Mouse (Mus musculus): ENCODE results near the gene Mrps18a.

The Mrps18a gene

DNA sequence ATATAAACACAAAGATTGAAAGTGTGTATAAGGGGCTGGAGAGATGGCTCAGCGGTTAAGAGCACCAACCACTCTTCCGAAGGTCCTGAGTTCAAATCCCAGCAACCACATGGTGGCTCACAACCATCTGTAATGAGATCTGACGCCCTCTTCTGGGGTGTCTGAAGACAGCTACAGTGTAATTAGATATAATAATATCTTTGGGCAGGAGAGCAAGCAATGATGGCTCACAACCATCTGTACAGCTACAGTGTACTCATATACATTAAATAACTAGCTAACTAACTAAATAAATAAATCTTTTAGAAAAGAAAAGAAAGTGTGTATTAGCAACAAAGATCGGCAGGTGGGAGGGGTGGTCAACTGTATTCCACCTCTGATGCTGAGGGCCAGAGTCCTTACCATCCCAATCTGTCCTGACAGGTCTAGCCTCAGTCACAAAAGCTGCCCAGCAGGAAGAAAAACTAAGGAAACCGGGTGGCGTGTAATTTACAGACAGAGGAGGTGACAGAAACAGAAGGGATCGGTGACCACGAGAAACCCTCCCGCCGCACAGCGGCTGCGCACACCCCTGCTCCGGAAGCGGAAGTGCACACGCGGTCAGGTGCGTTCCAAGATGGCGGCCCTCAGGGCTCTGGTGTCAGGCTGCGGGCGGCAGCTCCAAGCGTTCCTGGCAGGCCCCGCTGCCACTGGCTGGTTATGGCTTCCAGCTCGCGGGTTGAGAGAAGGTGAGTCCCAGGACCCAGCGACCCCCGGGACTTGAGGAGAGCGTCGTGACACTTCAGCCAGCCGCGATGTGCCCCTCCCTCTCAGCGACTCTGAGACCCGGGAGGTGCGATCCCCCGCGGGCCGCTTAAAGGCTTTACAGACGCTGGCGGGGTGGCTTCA, at the start of gene Mrps18a:
Mrps18a (plus strand) TSS at position 585 of the 888 bp plus-strand sequence.
- DNase-seq (ENCODE audit: low spot score in 2 of 2), result peak; percentile 59 to 83

DNA sequence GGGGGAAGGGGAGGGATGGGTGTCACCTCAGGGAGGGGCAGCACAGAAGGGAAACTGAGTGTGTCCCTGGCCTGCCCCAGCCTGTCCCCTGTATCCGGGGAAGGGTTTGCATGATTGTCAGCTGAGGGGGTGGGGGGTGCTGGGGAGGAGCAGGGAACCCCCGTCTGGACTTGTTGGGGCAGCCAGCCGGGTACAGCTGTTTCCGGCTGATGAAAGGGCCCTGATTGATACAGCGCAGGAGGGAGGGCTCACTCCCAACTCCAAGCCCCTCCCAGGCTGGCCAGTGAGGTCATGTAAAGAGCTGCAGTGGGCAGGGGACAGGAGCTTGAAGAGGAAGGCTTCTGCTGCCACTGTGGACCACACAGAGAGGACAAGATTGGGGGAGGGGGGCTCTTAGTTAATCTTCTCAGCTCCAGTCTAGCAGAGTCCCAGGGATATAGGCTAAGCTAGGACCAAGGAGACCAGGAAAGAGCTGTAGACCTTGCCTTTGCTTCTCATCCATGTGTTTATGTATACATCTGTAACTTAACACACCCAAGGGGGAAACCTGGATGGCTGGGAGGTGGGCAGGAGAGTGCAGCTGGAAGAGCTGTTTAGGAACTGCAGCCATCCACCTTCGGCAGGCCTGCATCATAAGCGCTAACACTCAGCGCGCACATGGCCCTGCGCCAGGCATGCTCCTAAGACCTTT, 47.4 kb upstream of the Mrps18a start:
- DNase-seq (ENCODE audit: low spot score in 2 of 2), result peak in 1 of 2 experiments; percentile 59

DNA sequence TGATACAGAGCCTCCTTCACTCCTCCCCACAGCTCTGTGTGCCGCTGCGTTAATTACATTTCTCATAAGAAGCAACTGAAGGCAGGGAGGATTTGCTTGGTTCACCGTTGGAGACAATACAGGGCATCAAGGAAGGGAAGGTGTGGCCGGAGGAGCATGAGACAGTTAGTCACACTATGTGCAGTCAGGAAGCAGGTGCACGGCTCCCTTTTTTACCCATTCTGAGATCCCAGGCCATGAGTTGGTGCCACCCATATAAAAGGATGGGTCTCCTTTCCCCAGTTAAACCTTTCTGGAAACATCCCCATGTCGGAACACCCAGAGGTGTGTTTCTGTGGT, 46.8 kb upstream of the Mrps18a start:
- no peak for DNase-seq (ENCODE audit: low spot score in 2 of 2)

DNA sequence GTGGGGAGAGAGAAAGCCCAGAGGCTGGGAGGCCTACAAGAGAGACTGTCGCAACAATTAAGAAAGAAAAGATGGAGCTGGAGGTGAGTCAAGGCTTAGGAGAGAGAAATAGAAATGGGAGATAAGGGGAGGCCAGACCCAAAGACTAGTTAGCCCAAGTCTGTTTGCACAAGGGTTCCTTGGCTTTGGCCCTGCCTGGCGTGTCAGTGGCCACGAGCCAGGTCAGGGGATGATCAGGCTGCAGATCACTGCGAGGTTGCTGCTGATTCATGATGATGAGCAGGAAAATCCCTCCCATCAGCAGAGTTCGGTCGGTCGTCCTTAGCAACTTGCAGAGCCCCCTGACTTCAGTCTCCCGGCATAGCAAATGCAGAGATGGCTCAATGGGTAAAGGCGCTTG, 40.7 kb upstream of the Mrps18a start:
- peak; percentile 24 to 64 for DNase-seq (ENCODE audit: low spot score in 2 of 2)

DNA sequence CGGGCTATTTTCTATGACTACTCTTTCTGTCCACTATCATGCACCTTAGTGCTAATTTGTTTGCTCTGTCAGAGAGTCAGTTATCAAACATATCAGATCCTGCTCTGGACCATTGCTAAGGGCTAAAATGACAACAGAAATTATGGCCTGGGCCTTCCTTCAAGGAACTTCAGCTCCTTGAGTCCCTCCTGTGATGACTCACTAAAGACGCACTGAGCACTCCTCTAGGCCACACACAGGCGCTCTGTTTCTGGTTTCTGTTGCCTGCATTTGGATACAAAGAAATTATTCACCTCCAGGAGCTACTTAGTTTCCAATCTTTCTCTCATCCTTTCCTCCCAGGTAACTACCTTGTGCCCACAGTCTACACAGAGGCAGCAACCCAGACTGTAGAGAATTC, 39.3 kb upstream of the Mrps18a start:
- DNase-seq (ENCODE audit: low spot score in 2 of 2), result no peak

DNA sequence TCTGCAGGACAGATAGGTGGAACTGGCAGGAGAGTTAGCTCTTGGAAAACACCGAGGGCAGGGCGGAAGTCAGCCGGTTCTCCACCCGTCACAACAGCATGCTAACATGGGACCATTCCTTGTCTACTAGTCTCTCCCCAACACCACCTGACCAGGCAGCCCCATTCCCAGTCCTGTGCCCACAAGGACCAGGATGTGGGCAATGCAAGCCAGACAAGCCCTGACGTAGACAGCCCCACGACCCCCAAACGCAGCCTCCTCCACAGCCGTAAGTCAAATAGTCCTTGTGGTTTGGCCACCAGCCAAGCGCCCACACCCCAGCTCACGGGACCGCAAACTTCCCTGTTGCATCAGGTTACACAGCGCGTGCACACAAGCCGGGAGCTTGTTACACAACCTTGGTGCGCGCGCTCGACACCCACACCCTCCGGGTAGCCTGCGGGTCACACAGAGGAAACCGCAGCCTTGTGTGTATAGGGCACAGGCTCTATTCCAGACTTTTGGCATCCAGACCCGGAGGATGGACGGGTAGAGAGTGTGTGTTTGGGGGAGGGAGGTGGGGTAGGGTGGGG, 37.0 kb upstream of the Mrps18a start:
- peak; percentile 91 to 93 for DNase-seq (ENCODE audit: low spot score in 2 of 2)

DNA sequence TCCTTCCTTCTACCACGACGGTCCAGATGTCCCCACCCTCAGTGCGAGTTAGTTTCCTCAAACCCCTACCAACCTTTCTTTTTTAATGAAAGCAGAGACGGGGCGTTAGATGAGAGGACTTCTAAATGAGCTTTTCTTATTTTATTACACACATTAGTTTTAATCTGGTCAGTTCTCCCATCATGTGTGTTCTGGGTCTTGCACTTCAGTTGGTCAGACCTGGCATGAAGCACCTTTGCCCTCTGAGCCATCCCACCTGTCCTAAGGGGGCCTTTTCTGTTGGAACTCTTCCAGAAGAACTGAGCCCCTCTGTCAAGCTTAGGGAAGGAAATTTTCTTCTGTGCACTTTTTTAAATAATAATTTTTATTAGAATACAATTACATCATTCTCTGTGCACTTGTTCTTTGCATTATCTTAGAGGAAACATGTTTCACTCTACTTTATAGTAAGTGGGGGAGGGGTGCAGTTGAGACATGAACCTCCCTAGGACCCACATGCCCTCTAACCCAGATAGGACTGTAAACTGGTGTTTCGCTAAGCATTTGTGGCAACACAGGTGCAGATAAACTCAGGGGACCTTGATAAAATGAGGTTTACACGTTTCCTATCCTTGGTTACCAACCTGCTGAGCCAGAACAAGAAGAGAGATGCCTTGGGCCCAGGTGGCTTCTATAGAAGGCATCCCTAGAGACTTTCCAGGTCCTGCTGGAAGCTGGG, 36.2 kb upstream of the Mrps18a start:
- DNase-seq (ENCODE audit: low spot score in 2 of 2), result no peak

DNA sequence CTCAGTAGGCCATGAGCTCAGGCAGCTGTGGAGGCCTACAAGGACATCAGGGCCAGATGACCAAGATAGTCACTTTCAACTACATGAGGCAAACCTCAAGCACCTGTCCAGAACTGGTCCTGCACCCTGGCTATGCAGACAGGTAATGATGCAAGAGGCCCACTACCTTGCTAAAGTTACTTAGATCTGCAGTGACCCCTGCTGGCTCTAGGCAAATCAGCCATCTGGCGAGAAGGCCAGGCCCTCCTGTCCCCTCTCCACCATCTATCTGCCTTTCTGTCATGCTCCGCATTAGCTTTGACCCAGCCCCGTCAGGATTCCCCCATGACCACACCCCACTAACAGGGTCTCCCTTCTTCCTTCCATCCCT, 35.7 kb upstream of the Mrps18a start:
- DNase-seq (ENCODE audit: low spot score in 2 of 2), result peak; percentile 57 to 64

DNA sequence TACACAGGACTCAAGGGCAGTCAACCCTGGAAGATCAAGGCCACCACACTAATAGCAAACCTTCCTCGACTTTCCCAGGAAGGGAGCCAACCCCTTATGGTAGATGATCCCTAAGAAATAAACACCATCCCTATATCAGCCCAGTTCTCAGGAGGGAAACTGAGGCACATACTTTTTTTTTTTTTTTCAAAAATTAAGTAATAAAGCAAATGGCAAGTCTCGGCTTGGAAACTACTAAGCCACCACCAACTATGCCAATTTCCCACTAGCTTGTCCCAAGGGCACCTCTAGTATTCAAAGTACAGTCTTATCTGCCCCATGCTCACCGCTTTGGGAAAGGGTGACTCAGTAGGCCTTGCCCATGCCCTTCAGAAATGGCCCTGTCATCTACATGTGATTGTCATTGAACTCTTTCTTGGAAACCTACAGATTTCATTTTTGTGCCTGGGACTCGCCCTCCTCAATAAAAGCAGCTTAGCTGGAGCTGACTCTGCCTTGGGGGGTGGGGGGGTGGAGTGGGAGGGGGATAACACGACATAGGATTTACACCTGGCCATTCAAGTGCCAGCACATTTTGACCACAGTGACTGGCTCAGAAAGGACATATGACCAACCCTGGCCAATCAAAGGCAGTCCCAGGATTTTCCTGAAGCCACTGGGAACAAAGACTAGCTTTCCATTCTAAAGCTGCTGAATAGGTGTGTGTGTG, 35.1 kb upstream of the Mrps18a start:
- no peak for DNase-seq (ENCODE audit: low spot score in 2 of 2)

DNA sequence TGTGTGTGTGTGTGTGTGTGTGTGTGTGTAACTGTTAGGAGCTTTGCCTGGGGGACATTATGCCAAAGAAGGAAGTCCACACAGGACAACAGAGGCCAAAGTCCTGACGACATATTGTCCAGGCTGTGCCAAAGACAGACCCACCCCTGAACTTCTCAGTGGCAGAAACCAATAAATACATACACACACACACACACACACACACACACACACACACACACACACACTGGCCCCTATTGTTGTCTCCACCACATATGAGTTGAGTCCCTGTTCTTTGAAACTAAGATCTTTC, 34.6 kb upstream of the Mrps18a start:
- no peak for DNase-seq (ENCODE audit: low spot score in 2 of 2)

DNA sequence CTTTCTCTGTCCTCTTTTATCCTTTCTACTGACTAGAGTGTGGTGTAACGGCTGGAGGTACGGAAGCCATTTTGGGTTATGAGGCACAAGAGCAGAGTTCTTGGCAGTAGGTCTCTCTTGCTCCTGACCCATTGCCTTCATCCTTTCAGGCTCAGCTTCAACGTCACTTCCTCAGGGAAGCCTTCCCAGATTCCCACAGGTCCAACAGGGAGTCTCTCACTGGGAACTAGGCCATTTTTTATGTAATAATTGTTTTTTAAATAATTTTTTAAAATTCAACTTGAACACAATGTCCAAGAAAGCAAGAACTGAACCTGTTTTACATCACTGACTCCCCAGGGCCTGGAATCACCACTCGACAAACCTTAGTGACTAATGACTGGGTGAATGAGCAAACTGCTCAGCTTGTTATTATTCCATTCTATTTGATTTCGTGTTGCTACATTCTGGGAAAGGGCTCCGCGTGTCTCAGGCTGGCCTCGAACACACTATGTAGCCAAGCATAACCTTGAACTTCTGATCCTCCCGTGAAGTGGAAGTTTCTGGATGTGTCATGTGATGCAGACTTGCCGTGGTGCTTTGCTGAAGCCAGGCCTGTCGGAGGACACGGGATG, 32.8 kb upstream of the Mrps18a start:
- no peak for DNase-seq (ENCODE audit: low spot score in 2 of 2)

DNA sequence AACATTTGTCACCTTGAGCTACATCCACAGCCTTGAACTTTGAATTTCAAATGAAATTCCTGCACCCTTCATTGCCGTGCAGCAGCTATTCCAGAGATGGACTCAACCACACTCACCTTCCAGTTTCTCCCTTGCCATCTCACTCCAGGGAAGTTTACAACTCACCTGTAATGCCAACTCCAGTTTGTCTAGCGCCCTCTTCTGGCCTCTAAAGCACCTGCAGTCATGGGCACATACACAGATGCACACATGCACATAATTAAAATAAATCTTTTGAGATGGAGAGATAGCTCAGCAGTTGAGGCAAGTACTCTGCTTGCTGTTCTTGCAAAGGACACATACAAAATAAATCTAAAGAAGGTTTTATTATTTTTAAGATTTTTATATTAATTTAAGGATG, 31.7 kb upstream of the Mrps18a start:
- DNase-seq (ENCODE audit: low spot score in 2 of 2), result no peak

DNA sequence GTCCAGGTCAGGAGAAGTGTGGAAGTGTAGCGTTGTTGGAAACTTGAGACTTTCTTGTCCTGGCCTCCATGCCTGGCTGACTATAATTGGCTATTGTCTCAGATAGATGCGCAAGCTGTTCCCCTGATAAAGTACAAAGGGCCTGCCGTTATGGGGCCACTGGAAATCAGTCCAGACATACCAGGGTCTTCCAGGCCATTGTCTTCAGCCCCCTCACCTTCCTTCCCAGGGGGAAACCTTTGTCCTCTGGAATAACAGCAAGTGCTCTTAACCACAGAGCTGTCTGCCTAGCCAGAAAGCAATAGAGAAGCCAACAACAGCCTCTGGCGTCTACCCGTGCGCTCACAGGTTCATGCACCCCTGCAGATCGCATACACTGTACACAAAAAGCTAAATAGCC, 30.4 kb upstream of the Mrps18a start:
- no peak for DNase-seq (ENCODE audit: low spot score in 2 of 2)

DNA sequence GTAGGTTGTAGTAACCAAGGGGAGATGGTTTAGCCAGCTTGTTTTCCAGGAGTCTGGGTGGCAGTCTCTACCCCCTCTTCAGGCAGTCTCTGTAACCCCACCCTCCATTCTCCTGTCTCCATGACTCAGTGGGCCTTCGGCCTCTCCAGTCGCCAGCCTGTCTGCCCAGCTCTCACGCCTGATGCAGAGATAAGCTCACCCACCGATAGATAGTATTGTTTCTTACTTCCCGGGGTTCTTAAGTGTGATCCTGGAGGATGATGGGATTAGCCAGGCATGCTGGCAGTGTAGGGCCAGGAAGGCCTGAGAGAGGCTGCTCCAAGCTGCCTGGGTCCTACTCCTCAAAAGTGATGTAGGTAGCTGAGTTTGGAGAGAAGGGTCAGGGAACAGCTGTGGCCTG, 29.7 kb upstream of the Mrps18a start:
- DNase-seq (ENCODE audit: low spot score in 2 of 2), result no peak

DNA sequence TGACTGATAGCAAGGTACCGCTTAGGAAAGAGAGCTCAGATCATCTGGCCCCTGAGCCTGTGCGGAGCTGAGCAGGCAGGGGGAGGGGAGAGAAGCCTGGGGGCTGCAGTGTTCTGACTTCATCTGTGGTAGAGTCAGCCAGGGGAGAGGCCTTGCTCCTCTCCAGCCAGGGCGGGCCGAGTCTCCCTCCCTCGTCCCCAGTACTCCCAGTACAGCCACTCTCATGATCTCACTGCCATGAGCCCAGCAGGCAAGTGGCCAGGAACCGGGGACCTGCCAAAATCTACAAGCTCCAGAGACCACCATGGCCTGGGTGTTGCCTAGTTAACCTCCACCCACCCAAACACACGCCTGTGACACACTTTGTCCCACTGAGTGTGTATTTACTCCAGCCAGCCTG, 29.1 kb upstream of the Mrps18a start:
- peak; percentile 39 to 74 for DNase-seq (ENCODE audit: low spot score in 2 of 2)

DNA sequence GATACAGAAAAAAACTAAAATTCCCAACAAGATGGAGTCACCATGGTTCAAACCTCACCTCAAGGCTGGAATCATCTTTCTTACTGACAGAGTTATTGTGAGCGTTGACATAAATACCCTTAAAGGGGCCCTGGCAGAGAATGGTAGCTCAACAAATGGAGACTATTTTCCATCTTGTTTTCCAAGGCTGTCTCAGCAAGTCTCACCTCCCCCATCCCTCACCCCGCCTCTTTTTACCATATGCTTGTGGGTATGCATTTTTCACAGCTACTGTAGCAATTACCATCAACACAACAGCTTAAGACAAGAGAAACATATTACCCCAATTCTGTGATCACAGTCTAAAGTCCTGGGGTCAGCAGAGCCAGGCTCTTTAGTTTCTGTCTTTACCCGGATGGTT, 27.4 kb upstream of the Mrps18a start:
- DNase-seq (ENCODE audit: low spot score in 2 of 2), result no peak

DNA sequence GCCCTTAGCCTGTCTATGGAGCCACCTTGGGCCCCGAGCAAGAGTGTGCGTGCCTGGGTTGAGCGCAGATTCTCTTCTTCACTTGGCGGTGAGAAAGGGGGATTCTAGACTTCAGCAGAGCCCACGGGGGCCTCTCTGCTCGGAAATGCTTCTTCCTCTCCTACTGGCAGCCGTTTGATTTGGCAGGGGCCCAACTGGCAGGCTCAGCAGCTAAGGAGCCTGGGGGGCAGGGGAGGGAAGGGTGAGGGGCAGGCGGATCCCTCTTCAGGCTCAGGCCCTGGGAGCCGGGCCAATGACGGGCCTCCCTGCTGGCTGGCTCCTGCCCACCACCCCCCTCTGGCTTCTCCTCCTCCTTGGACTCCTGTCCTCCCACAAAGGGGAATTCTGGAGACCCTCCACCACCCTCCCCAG, 26.7 kb upstream of the Mrps18a start:
- peak in 1 of 2 experiments; percentile 72 for DNase-seq (ENCODE audit: low spot score in 2 of 2)

DNA sequence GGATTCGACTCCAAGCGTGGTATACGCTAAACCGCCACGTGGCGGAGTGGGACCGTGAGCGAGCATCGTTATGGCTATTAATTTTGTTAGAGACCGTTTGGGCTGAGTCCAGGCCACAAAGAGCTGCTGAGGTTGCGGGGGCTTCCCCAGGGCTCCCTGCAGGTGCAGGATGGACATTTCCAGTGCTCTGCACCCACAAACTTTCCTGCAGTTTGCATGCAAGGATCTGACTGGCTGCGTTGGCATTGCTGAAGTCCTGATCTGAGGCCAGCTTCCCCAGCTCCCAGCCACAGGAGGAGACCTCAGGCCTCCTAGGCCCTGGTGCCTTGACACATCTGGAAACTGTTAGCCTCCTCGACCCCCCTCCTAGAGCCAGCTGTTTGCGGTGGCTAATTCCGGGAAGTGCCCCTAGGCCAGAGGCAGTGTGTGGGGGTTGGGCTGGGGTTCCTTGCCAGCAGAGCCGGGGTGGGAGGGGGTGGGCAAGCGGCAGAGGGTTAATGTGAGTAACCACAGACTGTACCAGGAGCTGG, 24.4 kb upstream of the Mrps18a start:
- no peak for DNase-seq (ENCODE audit: low spot score in 2 of 2)

DNA sequence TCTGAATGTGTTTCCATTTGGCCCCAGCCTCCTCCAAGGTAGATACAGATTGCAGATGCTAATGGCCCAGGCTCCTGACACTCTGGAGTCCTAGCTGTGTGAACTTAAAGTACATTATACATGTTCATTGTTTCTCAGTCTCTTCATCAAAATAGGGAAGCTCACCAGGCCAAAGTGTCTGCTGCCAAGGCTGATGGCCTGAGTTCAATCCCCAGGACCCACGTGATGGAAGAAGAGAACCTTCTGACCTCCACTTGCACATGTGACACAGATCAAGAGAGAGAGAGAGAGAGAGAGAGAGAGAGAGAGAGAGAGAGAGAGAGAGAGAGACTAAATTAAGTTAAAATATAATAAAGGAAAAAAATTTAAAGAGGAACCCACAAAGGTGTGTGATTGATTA, 19.4 kb upstream of the Mrps18a start:
- DNase-seq (ENCODE audit: low spot score in 2 of 2), result no peak

DNA sequence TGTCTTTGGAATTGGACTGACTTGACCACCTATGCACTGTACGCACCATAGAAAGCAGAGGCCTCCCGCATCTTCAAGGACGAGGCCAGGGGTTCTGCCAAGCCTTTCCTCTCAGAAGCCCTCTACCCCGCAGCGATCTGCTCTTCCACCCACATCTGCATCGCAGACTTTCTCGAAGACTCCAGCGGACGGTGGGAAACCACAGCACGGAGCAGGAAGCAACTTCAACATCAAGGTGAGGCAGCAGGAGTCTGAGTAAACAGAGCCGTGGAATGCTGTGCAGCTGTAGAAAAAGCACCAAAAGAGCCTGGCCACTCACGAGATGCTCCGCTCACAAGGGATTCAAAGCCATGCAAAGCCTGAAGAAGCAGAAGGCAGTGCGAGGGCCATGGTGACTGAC, 18.9 kb upstream of the Mrps18a start:
- DNase-seq (ENCODE audit: low spot score in 2 of 2), result no peak

DNA sequence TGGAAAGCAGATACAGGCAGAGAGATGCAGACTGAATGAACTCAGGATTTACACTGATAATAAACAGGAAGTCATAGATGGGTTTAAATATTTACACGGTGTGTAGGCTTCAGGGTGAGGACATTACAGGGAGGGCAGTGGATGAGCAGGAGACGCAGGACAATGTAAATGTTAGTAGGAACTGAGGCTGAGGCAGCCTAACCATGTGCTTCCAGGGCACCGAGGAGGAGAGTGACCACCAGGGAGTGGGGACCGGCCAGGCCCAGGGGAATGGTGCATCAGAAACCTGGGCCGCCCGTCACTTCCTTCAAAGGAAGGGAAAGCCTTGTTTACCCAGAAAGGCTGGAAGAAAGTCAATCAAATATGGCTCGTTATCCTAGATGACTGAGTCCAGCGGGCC, 12.3 kb upstream of the Mrps18a start:
- DNase-seq (ENCODE audit: low spot score in 2 of 2), result no peak
